Mouse (Mus musculus): ENCODE measurements around the gene Gpr107. TPM values are rescaled to one million over a fixed set of nuclear protein-coding genes. Genes with fewer than 3 reads are reported as not detected.

Gene Gpr107
- polyA plus RNA-seq, 1 experiment, result 71.9 TPM

DNA sequence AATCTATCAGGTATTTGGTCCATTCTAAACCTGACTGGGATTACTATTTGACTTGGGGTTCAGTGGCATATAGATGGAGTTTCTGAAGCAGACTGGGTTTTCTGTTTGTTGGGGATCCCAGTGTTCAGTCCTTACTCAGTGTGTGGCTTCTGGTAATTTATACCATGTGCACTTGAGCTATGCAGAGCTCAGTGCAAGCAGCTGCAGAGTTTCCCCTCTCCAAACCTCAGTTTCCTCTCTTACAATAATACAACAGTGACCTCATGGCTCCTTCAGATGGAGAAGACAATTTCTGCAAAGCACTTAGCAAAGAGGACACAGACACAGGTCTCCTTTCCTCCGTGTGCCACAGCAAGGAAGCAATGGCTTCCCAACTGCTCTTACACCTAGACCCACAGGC is 7.2 kb upstream of the Gpr107 start:
- no peaks in the 10 kb centered on the region for H3K36me3 ChIP-seq (ENCODE audit: control insufficient read depth, insufficient read depth, low read length, poor library complexity, severe bottlenecking)
- peaks cover 5% of the 10 kb centered on the region for H3K4me1 ChIP-seq (ENCODE audit: control insufficient read depth, insufficient read depth, low read length)
- no peaks in the 10 kb centered on the region for H3K9me3 ChIP-seq (replicated peaks; ENCODE audit: control insufficient read depth, insufficient read depth, low read length, poor library complexity, severe bottlenecking)
- H3K9ac ChIP-seq (ENCODE audit: low read depth, poor library complexity, severe bottlenecking), result no peak overlapping the region
- no peak overlapping the region for H3K27ac ChIP-seq (ENCODE audit: insufficient read depth, low read length)
- no peak for TF ChIP-seq EP300 (IDR thresholded peaks at IDR 0.05; ENCODE audit: insufficient read depth, low read depth, low read length)
- no peak for TF ChIP-seq CTCF (IDR thresholded peaks at IDR 0.05; ENCODE audit: low read depth, low read length)
- no peak for TF ChIP-seq POLR2A (IDR thresholded peaks at IDR 0.05; ENCODE audit: insufficient read depth, low read length)
- no peak overlapping the region for H3K4me3 ChIP-seq (ENCODE audit: low read depth, low read length)
- no peaks in the 10 kb centered on the region for H3K27me3 ChIP-seq (ENCODE audit: control insufficient read depth, insufficient read depth, low read length, poor library complexity, severe bottlenecking)

DNA sequence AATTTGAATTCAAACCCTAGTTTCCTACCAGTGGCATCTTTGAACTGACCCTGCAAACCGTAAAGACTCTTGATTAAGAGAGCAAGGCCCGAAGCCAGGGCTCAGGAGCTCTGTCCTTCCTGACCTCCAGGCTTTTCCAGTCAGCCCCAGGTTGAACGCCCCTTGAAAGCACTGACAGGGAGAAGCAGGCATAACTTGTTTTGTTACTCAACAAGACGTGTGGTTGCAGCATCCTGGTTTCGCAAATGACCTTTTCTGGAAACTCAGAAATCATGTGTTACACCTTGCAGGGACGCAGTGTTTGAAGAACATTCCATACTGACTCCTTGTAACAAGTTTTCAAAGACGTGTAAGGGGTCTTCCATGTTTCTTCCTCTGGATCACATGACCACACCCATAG is 5.1 kb upstream of the Gpr107 start:
- no peak overlapping the region for H3K9ac ChIP-seq (ENCODE audit: low read depth, poor library complexity, severe bottlenecking)
- H3K4me3 ChIP-seq (ENCODE audit: low read depth, low read length), result no peak overlapping the region
- H3K4me1 ChIP-seq (ENCODE audit: control insufficient read depth, insufficient read depth, low read length), result peaks cover 3% of the 10 kb centered on the region
- no peak for TF ChIP-seq CTCF (IDR thresholded peaks at IDR 0.05; ENCODE audit: low read depth, low read length)
- TF ChIP-seq EP300 (IDR thresholded peaks at IDR 0.05; ENCODE audit: insufficient read depth, low read depth, low read length), result no peak
- TF ChIP-seq POLR2A (IDR thresholded peaks at IDR 0.05; ENCODE audit: insufficient read depth, low read length), result no peak
- H3K36me3 ChIP-seq (ENCODE audit: control insufficient read depth, insufficient read depth, low read length, poor library complexity, severe bottlenecking), result no peaks in the 10 kb centered on the region; the same call in 1 of the 2 replicates
- no peaks in the 10 kb centered on the region for H3K9me3 ChIP-seq (replicated peaks; ENCODE audit: control insufficient read depth, insufficient read depth, low read length, poor library complexity, severe bottlenecking)
- H3K27ac ChIP-seq (ENCODE audit: insufficient read depth, low read length), result no peak overlapping the region
- no peaks in the 10 kb centered on the region for H3K27me3 ChIP-seq (ENCODE audit: control insufficient read depth, insufficient read depth, low read length, poor library complexity, severe bottlenecking)

GRCm38 (mm10) chr2:31150762-31151161 is 1.4 kb upstream of the Gpr107 start:
- no peak overlapping the region for H3K9ac ChIP-seq (ENCODE audit: low read depth, poor library complexity, severe bottlenecking)
- TF ChIP-seq CTCF (IDR thresholded peaks at IDR 0.05; ENCODE audit: low read depth, low read length), result peak; percentile 40
- TF ChIP-seq EP300 (IDR thresholded peaks at IDR 0.05; ENCODE audit: insufficient read depth, low read depth, low read length), result no peak
- H3K4me3 ChIP-seq (ENCODE audit: low read depth, low read length), result no peak overlapping the region
- H3K4me1 ChIP-seq (ENCODE audit: control insufficient read depth, insufficient read depth, low read length), result no peaks in the 10 kb centered on the region
- H3K9me3 ChIP-seq (replicated peaks; ENCODE audit: control insufficient read depth, insufficient read depth, low read length, poor library complexity, severe bottlenecking), result no peaks in the 10 kb centered on the region
- H3K27ac ChIP-seq (ENCODE audit: insufficient read depth, low read length), result no peak overlapping the region
- no peaks in the 10 kb centered on the region; the same call in 1 of the 2 replicates for H3K36me3 ChIP-seq (ENCODE audit: control insufficient read depth, insufficient read depth, low read length, poor library complexity, severe bottlenecking)
- H3K27me3 ChIP-seq (ENCODE audit: control insufficient read depth, insufficient read depth, low read length, poor library complexity, severe bottlenecking), result no peaks in the 10 kb centered on the region

DNA sequence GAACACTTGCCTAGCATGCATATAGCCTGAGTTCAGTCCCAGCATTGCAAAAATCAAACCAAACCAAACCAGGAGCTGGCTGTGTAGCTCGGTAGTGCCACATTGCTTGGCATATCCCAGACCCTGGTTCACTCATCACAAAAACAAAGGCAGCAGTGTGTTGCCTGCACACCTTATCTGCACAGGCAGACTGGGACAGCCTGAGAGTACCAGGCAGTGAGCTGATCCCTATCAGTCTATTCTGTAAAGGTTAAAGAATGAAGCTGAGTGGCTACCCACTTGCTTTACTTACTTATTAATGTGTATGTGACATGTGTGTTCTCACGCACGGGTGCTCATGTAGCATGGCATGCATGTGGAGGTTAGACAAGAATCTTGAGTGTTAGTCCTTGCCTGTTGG is 4.7 kb downstream of the Gpr107 start:
- Histone ChIP-seq H3K27me3 (ENCODE audit: control insufficient read depth, insufficient read depth, low read length, poor library complexity, severe bottlenecking) (no peaks in the 10 kb centered on the region), H3K36me3 (ENCODE audit: control insufficient read depth, insufficient read depth, low read length, poor library complexity, severe bottlenecking) (no peaks in the 10 kb centered on the region), H3K27ac (ENCODE audit: insufficient read depth, low read length) (no peak overlapping the region), H3K9me3 (replicated peaks; ENCODE audit: control insufficient read depth, insufficient read depth, low read length, poor library complexity, severe bottlenecking) (no peaks in the 10 kb centered on the region), H3K4me1 (ENCODE audit: control insufficient read depth, insufficient read depth, low read length) (peaks cover 3% of the 10 kb centered on the region), H3K9ac (ENCODE audit: low read depth, poor library complexity, severe bottlenecking) (no peak overlapping the region), H3K4me3 (ENCODE audit: low read depth, low read length) (no peak overlapping the region)
- TF ChIP-seq POLR2A (IDR thresholded peaks at IDR 0.05; ENCODE audit: insufficient read depth, low read length) (no peak), CTCF (IDR thresholded peaks at IDR 0.05; ENCODE audit: low read depth, low read length) (no peak), EP300 (IDR thresholded peaks at IDR 0.05; ENCODE audit: insufficient read depth, low read depth, low read length) (no peak)

- Histone ChIP-seq H3K4me1 (ENCODE audit: control insufficient read depth, insufficient read depth, low read length) (peaks cover 9% of the 10 kb centered on the region), H3K27ac (ENCODE audit: insufficient read depth, low read length) (peak overlapping the region; percentile 39), H3K27me3 (ENCODE audit: control insufficient read depth, insufficient read depth, low read length, poor library complexity, severe bottlenecking) (no peaks in the 10 kb centered on the region), H3K9me3 (replicated peaks; ENCODE audit: control insufficient read depth, insufficient read depth, low read length, poor library complexity, severe bottlenecking) (no peaks in the 10 kb centered on the region), H3K36me3 (ENCODE audit: control insufficient read depth, insufficient read depth, low read length, poor library complexity, severe bottlenecking) (no peaks in the 10 kb centered on the region), H3K9ac (ENCODE audit: low read depth, poor library complexity, severe bottlenecking) (no peak overlapping the region), H3K4me3 (ENCODE audit: low read depth, low read length) (no peak overlapping the region)
- no peak for TF ChIP-seq CTCF (IDR thresholded peaks at IDR 0.05; ENCODE audit: low read depth, low read length)
- no peak for TF ChIP-seq POLR2A (IDR thresholded peaks at IDR 0.05; ENCODE audit: insufficient read depth, low read length)
- TF ChIP-seq EP300 (IDR thresholded peaks at IDR 0.05; ENCODE audit: insufficient read depth, low read depth, low read length), result no peak
Observed at GRCm38 (mm10) chr2:31160147-31160920, 8.2 kb downstream of the Gpr107 start.

- H3K9me3 ChIP-seq (replicated peaks; ENCODE audit: control insufficient read depth, insufficient read depth, low read length, poor library complexity, severe bottlenecking), result no peaks in the 10 kb centered on the region
- H3K27ac ChIP-seq (ENCODE audit: insufficient read depth, low read length), result peak overlapping the region; percentile 93
- peaks cover 9% of the 10 kb centered on the region for H3K4me1 ChIP-seq (ENCODE audit: control insufficient read depth, insufficient read depth, low read length)
- H3K4me3 ChIP-seq (ENCODE audit: low read depth, low read length), result no peak overlapping the region
- peak overlapping the region; percentile 57; the same call in 1 of the 2 replicates for H3K9ac ChIP-seq (ENCODE audit: low read depth, poor library complexity, severe bottlenecking)
- TF ChIP-seq POLR2A (IDR thresholded peaks at IDR 0.05; ENCODE audit: insufficient read depth, low read length) (no peak), EP300 (IDR thresholded peaks at IDR 0.05; ENCODE audit: insufficient read depth, low read depth, low read length) (no peak), CTCF (IDR thresholded peaks at IDR 0.05; ENCODE audit: low read depth, low read length) (no peak)
- H3K27me3 ChIP-seq (ENCODE audit: control insufficient read depth, insufficient read depth, low read length, poor library complexity, severe bottlenecking), result no peaks in the 10 kb centered on the region
- no peaks in the 10 kb centered on the region for H3K36me3 ChIP-seq (ENCODE audit: control insufficient read depth, insufficient read depth, low read length, poor library complexity, severe bottlenecking)
Observed at GRCm38 (mm10) chr2:31161620-31162019, 9.5 kb downstream of the Gpr107 start.

Measured in ES-Bruce4 (cell line).